Mouse (Mus musculus): ENCODE measurements at regions not wholly inside any gene's neighbourhood (a gene's known extent, or its start where the extent isn't known, plus 50 kb on each side); places are given as distances from the start of the nearest gene placed in this dataset.
"Not testable (repeated sequence)": the region's sequence is repeated elsewhere in the genome, so short reads cannot be mapped to it uniquely, and the experiment has no call there.

- Histone ChIP-seq H3K4me3 (ENCODE audit: low read depth, low read length) (no peak overlapping the region), H3K9ac (replicated peaks; ENCODE audit: low read length) (no peak overlapping the region), H3K4me1 (ENCODE audit: control insufficient read depth, insufficient read depth, low read length) (no peaks in the 10 kb centered on the region), H3K27ac (replicated peaks; ENCODE audit: low read depth, low read length) (no peak overlapping the region), H3K9me3 (replicated peaks; ENCODE audit: control insufficient read depth, low read length) (no peaks in the 10 kb centered on the region), H3K36me3 (replicated peaks; ENCODE audit: control insufficient read depth, insufficient read depth, low read depth, low read length) (no peaks in the 10 kb centered on the region), H3K27me3 (ENCODE audit: control insufficient read depth, insufficient read depth, low read length) (no peaks in the 10 kb centered on the region), H3K4me2 (ENCODE audit: low read depth, low read length) (no peak overlapping the region)
- ATAC-seq (replicated peaks; ENCODE audit: insufficient number of reproducible peaks, low FRiP score, low TSS enrichment, low read depth) (no peak), DNase-seq (ENCODE audit: low spot score) (no peak)
- 64% methylated on average over 5 of the region's 5 CpGs for WGBS
Measured at GRCm38 (mm10) chr7:83391388-83391787, 193.3 kb upstream of the Tmc3 start.

- H3K9me3 ChIP-seq (replicated peaks; ENCODE audit: control insufficient read depth, low read length), result no peaks in the 10 kb centered on the region
- no peaks in the 10 kb centered on the region for H3K27me3 ChIP-seq (ENCODE audit: control insufficient read depth, insufficient read depth, low read length)
- H3K9ac ChIP-seq (replicated peaks; ENCODE audit: low read length), result no peak overlapping the region
- 97% methylated on average over 2 of the region's 2 CpGs for WGBS
- no peak overlapping the region for H3K4me2 ChIP-seq (ENCODE audit: low read depth, low read length)
- no peaks in the 10 kb centered on the region for H3K36me3 ChIP-seq (replicated peaks; ENCODE audit: control insufficient read depth, insufficient read depth, low read depth, low read length)
- ATAC-seq (replicated peaks; ENCODE audit: insufficient number of reproducible peaks, low FRiP score, low TSS enrichment, low read depth) (no peak), DNase-seq (ENCODE audit: low spot score) (no peak)
- no peak overlapping the region for H3K27ac ChIP-seq (replicated peaks; ENCODE audit: low read depth, low read length)
- no peak overlapping the region for H3K4me3 ChIP-seq (ENCODE audit: low read depth, low read length)
- no peaks in the 10 kb centered on the region for H3K4me1 ChIP-seq (ENCODE audit: control insufficient read depth, insufficient read depth, low read length)
Measured at GRCm38 (mm10) chr7:83392181-83392580, 192.5 kb upstream of the Tmc3 start.

- DNase-seq (ENCODE audit: low spot score) (no peak), ATAC-seq (replicated peaks; ENCODE audit: insufficient number of reproducible peaks, low FRiP score, low TSS enrichment, low read depth) (no peak)
Measured at GRCm38 (mm10) chr7:83392625-83393024, 192.1 kb upstream of the Tmc3 start.

GRCm38 (mm10) chr7:83394156-83394555 lies 190.6 kb upstream of the Tmc3 start:
- H3K4me1 ChIP-seq (ENCODE audit: control insufficient read depth, insufficient read depth, low read length), result no peaks in the 10 kb centered on the region
- H3K4me3 ChIP-seq (ENCODE audit: low read depth, low read length), result no peak overlapping the region
- H3K27me3 ChIP-seq (ENCODE audit: control insufficient read depth, insufficient read depth, low read length), result no peaks in the 10 kb centered on the region
- H3K9ac ChIP-seq (replicated peaks; ENCODE audit: low read length), result no peak overlapping the region
- ATAC-seq (replicated peaks; ENCODE audit: insufficient number of reproducible peaks, low FRiP score, low TSS enrichment, low read depth) (no peak), DNase-seq (ENCODE audit: low spot score) (no peak)
- H3K9me3 ChIP-seq (replicated peaks; ENCODE audit: control insufficient read depth, low read length), result no peaks in the 10 kb centered on the region
- 83% methylated on average over 2 of the region's 2 CpGs for WGBS
- no peaks in the 10 kb centered on the region for H3K36me3 ChIP-seq (replicated peaks; ENCODE audit: control insufficient read depth, insufficient read depth, low read depth, low read length)
- H3K27ac ChIP-seq (replicated peaks; ENCODE audit: low read depth, low read length), result no peak overlapping the region
- H3K4me2 ChIP-seq (ENCODE audit: low read depth, low read length), result no peak overlapping the region

More at GRCm38 (mm10) chr7:83392625-83393024, 192.1 kb upstream of the Tmc3 start:
- H3K4me1 ChIP-seq (ENCODE audit: control insufficient read depth, insufficient read depth, low read length), result no peaks in the 10 kb centered on the region
- no peaks in the 10 kb centered on the region for H3K36me3 ChIP-seq (replicated peaks; ENCODE audit: control insufficient read depth, insufficient read depth, low read depth, low read length)
- no peak overlapping the region for H3K9ac ChIP-seq (replicated peaks; ENCODE audit: low read length)
- no peaks in the 10 kb centered on the region for H3K9me3 ChIP-seq (replicated peaks; ENCODE audit: control insufficient read depth, low read length)
- no peaks in the 10 kb centered on the region for H3K27me3 ChIP-seq (ENCODE audit: control insufficient read depth, insufficient read depth, low read length)
- no peak overlapping the region for H3K27ac ChIP-seq (replicated peaks; ENCODE audit: low read depth, low read length)
- H3K4me2 ChIP-seq (ENCODE audit: low read depth, low read length), result no peak overlapping the region
- no peak overlapping the region for H3K4me3 ChIP-seq (ENCODE audit: low read depth, low read length)

GRCm38 (mm10) chr7:83399668-83400067 lies 185.1 kb upstream of the Tmc3 start:
- Histone ChIP-seq H3K4me1 (ENCODE audit: control insufficient read depth, insufficient read depth, low read length) (no peaks in the 10 kb centered on the region), H3K9ac (replicated peaks; ENCODE audit: low read length) (no peak overlapping the region), H3K9me3 (replicated peaks; ENCODE audit: control insufficient read depth, low read length) (no peaks in the 10 kb centered on the region), H3K4me3 (ENCODE audit: low read depth, low read length) (no peak overlapping the region), H3K27ac (replicated peaks; ENCODE audit: low read depth, low read length) (no peak overlapping the region), H3K36me3 (replicated peaks; ENCODE audit: control insufficient read depth, insufficient read depth, low read depth, low read length) (no peaks in the 10 kb centered on the region), H3K27me3 (ENCODE audit: control insufficient read depth, insufficient read depth, low read length) (no peaks in the 10 kb centered on the region), H3K4me2 (ENCODE audit: low read depth, low read length) (no peak overlapping the region)
- DNase-seq (ENCODE audit: low spot score) (no peak), ATAC-seq (replicated peaks; ENCODE audit: insufficient number of reproducible peaks, low FRiP score, low TSS enrichment, low read depth) (no peak)

GRCm38 (mm10) chr7:83401001-83401400 lies 183.7 kb upstream of the Tmc3 start:
- WGBS, result 76% methylated on average over 5 of the region's 5 CpGs
- no peaks in the 10 kb centered on the region for H3K4me1 ChIP-seq (ENCODE audit: control insufficient read depth, insufficient read depth, low read length)
- H3K27ac ChIP-seq (replicated peaks; ENCODE audit: low read depth, low read length), result no peak overlapping the region
- no peak overlapping the region for H3K9ac ChIP-seq (replicated peaks; ENCODE audit: low read length)
- DNase-seq (ENCODE audit: low spot score) (no peak), ATAC-seq (replicated peaks; ENCODE audit: insufficient number of reproducible peaks, low FRiP score, low TSS enrichment, low read depth) (no peak)
- H3K4me2 ChIP-seq (ENCODE audit: low read depth, low read length), result no peak overlapping the region
- no peaks in the 10 kb centered on the region for H3K27me3 ChIP-seq (ENCODE audit: control insufficient read depth, insufficient read depth, low read length)
- no peak overlapping the region for H3K4me3 ChIP-seq (ENCODE audit: low read depth, low read length)
- H3K9me3 ChIP-seq (replicated peaks; ENCODE audit: control insufficient read depth, low read length), result no peaks in the 10 kb centered on the region
- H3K36me3 ChIP-seq (replicated peaks; ENCODE audit: control insufficient read depth, insufficient read depth, low read depth, low read length), result no peaks in the 10 kb centered on the region

- not testable (repeated sequence) for H3K4me2 ChIP-seq (ENCODE audit: low read depth, low read length); DNase-seq (ENCODE audit: low spot score); H3K36me3 ChIP-seq (replicated peaks; ENCODE audit: control insufficient read depth, insufficient read depth, low read depth, low read length); H3K9ac ChIP-seq (replicated peaks; ENCODE audit: low read length); H3K4me3 ChIP-seq (ENCODE audit: low read depth, low read length); H3K4me1 ChIP-seq (ENCODE audit: control insufficient read depth, insufficient read depth, low read length); H3K27me3 ChIP-seq (ENCODE audit: control insufficient read depth, insufficient read depth, low read length); ATAC-seq (replicated peaks; ENCODE audit: insufficient number of reproducible peaks, low FRiP score, low TSS enrichment, low read depth); H3K9me3 ChIP-seq (replicated peaks; ENCODE audit: control insufficient read depth, low read length); H3K27ac ChIP-seq (replicated peaks; ENCODE audit: low read depth, low read length)
- WGBS, result 88% methylated on average over 5 of the region's 5 CpGs
Measured at GRCm38 (mm10) chr7:83412745-83413144, 172.0 kb upstream of the Tmc3 start.

GRCm38 (mm10) chr7:83429929-83430556 lies 154.7 kb upstream of the Tmc3 start:
- Histone ChIP-seq H3K9ac (replicated peaks; ENCODE audit: low read length) (no peak overlapping the region), H3K4me1 (ENCODE audit: control insufficient read depth, insufficient read depth, low read length) (no peaks in the 10 kb centered on the region), H3K36me3 (replicated peaks; ENCODE audit: control insufficient read depth, insufficient read depth, low read depth, low read length) (no peaks in the 10 kb centered on the region), H3K4me2 (ENCODE audit: low read depth, low read length) (no peak overlapping the region), H3K4me3 (ENCODE audit: low read depth, low read length) (no peak overlapping the region), H3K9me3 (replicated peaks; ENCODE audit: control insufficient read depth, low read length) (no peaks in the 10 kb centered on the region), H3K27me3 (ENCODE audit: control insufficient read depth, insufficient read depth, low read length) (no peaks in the 10 kb centered on the region), H3K27ac (replicated peaks; ENCODE audit: low read depth, low read length) (no peak overlapping the region)
- no peak for DNase-seq (ENCODE audit: low spot score)
- ATAC-seq (replicated peaks; ENCODE audit: insufficient number of reproducible peaks, low FRiP score, low TSS enrichment, low read depth), result no peak
- 59% methylated on average over 3 of the region's 3 CpGs for WGBS

Measured in embryonic facial prominence, embryonic 11.5 days (tissue).